Mouse (Mus musculus): Measurements from ENCODE around the gene Rcn1. TPM values are rescaled to one million over a fixed set of nuclear protein-coding genes. Genes with fewer than 3 reads are reported as not detected.

Gene Rcn1
- polyA plus RNA-seq, 1 experiment from 2014 or later: 100 TPM

DNA sequence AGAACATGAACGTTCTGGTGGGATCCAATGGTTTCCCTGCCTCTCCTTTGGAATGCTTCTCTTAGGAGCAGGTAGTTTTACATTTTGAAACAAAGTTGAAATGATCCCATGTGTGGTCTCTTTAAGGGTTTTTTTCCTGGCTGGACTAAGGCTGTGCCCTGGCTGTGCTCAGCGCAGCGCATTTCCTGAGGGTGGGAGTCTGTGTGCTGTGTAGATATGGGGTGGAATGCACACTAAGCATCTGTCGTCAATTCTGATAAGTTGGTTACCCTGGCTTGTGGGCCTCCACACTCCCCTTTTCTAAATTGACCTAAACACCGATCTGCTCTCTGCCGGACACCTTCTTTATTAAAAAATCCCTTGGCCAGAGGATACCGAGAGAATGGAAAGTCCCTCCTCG, 28.3 kb upstream of the Rcn1 start:
- 79% methylated on average over 8 of the region's 8 CpGs for WGBS
- Histone ChIP-seq H3K27ac (ENCODE audit: low read depth, low read length) (no peak overlapping the region), H3K4me3 (ENCODE audit: low read depth, low read length) (no peak overlapping the region), H3K9me3 (ENCODE audit: control insufficient read depth, low read length) (no peaks in the 10 kb centered on the region), H3K4me1 (ENCODE audit: control insufficient read depth, insufficient read depth, low read length) (no peaks in the 10 kb centered on the region), H3K9ac (ENCODE audit: low read length) (no peak overlapping the region), H3K27me3 (ENCODE audit: control insufficient read depth, insufficient read depth, low read length) (no peaks in the 10 kb centered on the region), H3K36me3 (ENCODE audit: control insufficient read depth, insufficient read depth, low read length) (no peaks in the 10 kb centered on the region), H3K4me2 (no peak overlapping the region)
- DNase-seq (ENCODE audit: low spot score, missing footprints): peak; percentile 69
- no peak for ATAC-seq (ENCODE audit: low FRiP score)

DNA sequence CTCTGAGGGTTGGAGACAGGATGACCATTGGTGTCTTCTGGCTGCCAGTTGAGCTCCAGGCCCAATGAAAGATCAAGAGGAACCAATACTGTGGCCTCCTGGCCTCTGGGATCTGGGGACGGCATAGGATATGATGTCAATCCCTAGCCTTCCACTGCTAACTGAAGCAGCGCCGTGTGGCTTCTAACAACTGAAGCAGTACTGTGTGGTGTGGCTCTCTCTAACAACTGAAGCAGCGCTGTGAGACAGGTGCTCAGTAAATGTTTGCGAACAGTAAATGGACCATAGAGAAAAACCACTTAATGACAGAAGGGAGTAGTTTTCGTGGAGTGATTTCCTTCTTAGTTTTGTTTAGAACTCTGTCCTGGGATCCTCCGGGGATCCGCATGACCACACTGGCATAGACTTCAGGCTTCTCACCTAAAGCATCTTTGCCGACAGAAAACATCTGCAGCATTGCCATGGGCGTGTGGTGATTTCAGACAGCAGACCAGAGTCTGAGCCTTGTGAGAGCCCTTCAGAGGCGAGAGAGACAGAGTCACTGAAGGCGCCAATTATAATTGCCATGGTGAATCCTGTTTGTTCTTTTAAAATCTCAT, 19.6 kb upstream of the Rcn1 start:
- Histone ChIP-seq H3K27me3 (ENCODE audit: control insufficient read depth, insufficient read depth, low read length) (no peaks in the 10 kb centered on the region), H3K4me3 (ENCODE audit: low read depth, low read length) (no peak overlapping the region), H3K4me1 (ENCODE audit: control insufficient read depth, insufficient read depth, low read length) (no peaks in the 10 kb centered on the region; the same call in 1 of the 2 replicates), H3K9me3 (ENCODE audit: control insufficient read depth, low read length) (no peaks in the 10 kb centered on the region), H3K4me2 (no peak overlapping the region), H3K36me3 (ENCODE audit: control insufficient read depth, insufficient read depth, low read length) (no peaks in the 10 kb centered on the region), H3K9ac (ENCODE audit: low read length) (no peak overlapping the region), H3K27ac (ENCODE audit: low read depth, low read length) (no peak overlapping the region)
- WGBS: 90% methylated on average over 12 of the region's 12 CpGs
- ATAC-seq (ENCODE audit: low FRiP score) (no peak), DNase-seq (ENCODE audit: low spot score, missing footprints) (peak; percentile 65)

DNA sequence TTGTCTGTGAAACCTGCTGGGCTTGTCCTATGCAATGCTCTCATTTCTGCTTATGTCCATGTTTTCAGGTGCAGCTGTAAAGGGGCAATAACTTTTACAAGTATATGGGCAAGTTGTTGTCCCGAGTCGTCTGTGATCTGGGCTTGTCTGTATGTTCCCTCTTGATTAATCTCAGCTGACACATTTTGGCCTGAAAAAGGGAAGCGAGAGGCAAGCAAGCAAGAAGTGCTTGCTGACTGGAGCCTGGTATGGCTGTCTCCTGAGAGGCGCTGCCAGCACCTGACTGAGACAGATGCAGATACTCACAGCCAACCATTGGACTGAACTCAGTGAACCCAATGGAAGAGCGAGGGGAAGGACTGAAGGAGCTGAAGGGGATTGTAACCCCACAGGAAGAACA, 18.5 kb upstream of the Rcn1 start:
- Histone ChIP-seq H3K36me3 (ENCODE audit: control insufficient read depth, insufficient read depth, low read length) (no peaks in the 10 kb centered on the region), H3K27me3 (ENCODE audit: control insufficient read depth, insufficient read depth, low read length) (no peaks in the 10 kb centered on the region), H3K4me1 (ENCODE audit: control insufficient read depth, insufficient read depth, low read length) (no peaks in the 10 kb centered on the region; the same call in 1 of the 2 replicates), H3K4me3 (ENCODE audit: low read depth, low read length) (no peak overlapping the region), H3K9ac (ENCODE audit: low read length) (no peak overlapping the region), H3K27ac (ENCODE audit: low read depth, low read length) (no peak overlapping the region), H3K9me3 (ENCODE audit: control insufficient read depth, low read length) (no peaks in the 10 kb centered on the region), H3K4me2 (no peak overlapping the region)
- ATAC-seq (ENCODE audit: low FRiP score): no peak
- DNase-seq (ENCODE audit: low spot score, missing footprints): no peak
- WGBS: 90% methylated on average over 5 of the region's 5 CpGs

DNA sequence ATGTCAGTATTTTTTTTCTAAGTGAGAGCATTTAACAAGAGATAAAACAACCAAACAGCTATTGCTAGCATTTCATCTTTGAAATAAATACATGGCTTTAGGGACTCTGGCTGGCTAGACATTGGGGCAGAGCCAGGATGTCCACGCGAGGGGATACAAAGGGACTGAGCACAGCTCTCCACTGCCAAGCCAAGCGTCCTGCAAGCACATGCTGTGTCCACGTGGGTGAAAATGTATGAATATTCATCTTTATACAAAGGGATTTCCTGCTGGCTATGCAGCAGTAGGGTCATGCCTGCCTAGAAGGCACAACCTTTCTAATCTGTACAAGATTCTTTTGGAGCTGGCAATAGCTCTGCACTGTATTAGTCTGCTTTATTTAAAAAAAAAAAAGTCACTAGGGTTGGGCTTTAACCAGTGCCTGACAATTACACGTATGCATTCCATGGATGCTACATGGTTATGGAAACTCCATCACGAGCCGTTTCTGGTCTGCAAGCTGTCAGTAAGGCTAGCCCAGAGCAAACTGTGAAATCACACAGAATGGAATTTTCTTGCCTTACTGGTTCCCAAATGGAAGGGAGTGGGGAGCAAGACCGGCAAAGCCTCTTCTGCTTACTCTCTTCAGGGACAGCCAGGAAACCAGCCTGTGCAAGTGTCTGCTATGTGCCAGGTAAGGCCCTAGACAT, 17.7 kb upstream of the Rcn1 start:
- peak; percentile 76 for DNase-seq (ENCODE audit: low spot score, missing footprints)
- 47% methylated on average over 8 of the region's 8 CpGs for WGBS
- Histone ChIP-seq H3K9me3 (ENCODE audit: control insufficient read depth, low read length) (no peaks in the 10 kb centered on the region), H3K36me3 (ENCODE audit: control insufficient read depth, insufficient read depth, low read length) (no peaks in the 10 kb centered on the region), H3K4me1 (ENCODE audit: control insufficient read depth, insufficient read depth, low read length) (no peaks in the 10 kb centered on the region; the same call in 1 of the 2 replicates), H3K27ac (ENCODE audit: low read depth, low read length) (no peak overlapping the region), H3K4me2 (no peak overlapping the region), H3K27me3 (ENCODE audit: control insufficient read depth, insufficient read depth, low read length) (no peaks in the 10 kb centered on the region), H3K4me3 (ENCODE audit: low read depth, low read length) (no peak overlapping the region), H3K9ac (ENCODE audit: low read length) (no peak overlapping the region)
- ATAC-seq (ENCODE audit: low FRiP score): peak; percentile 76

- no peak overlapping the region for H3K4me3 ChIP-seq (ENCODE audit: low read depth, low read length)
- ATAC-seq (ENCODE audit: low FRiP score): peak; percentile 57; the same call in 1 of the 2 replicates
These were observed 17.0 kb upstream of the Rcn1 start for GRCm38 (mm10) chr2:105416046-105416659.

DNA sequence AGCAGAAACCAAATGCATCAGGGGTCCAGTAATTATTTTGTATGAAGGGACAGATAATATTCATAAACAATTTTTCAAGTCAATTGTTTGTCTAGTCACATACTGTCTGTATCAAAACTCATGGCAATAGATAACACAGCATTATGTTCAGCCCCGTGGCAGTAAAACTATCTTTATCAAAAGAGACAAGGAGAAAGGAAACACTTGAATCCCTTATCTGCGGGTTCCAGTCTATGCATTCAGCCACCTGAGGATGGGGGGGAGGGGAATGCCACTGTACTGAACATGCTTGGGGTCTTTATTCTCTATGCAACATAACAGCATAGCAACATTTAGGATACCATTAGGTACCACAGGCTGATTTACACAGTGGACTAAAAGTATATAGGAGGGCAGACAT, 15.2 kb upstream of the Rcn1 start:
- Histone ChIP-seq H3K27ac (ENCODE audit: low read depth, low read length) (no peak overlapping the region), H3K4me1 (ENCODE audit: control insufficient read depth, insufficient read depth, low read length) (no peaks in the 10 kb centered on the region; the same call in 1 of the 2 replicates), H3K9ac (ENCODE audit: low read length) (no peak overlapping the region), H3K4me2 (no peak overlapping the region), H3K27me3 (ENCODE audit: control insufficient read depth, insufficient read depth, low read length) (no peaks in the 10 kb centered on the region), H3K9me3 (ENCODE audit: control insufficient read depth, low read length) (no peaks in the 10 kb centered on the region), H3K4me3 (ENCODE audit: low read depth, low read length) (no peak overlapping the region), H3K36me3 (ENCODE audit: control insufficient read depth, insufficient read depth, low read length) (no peaks in the 10 kb centered on the region)
- ATAC-seq (ENCODE audit: low FRiP score) (no peak), DNase-seq (ENCODE audit: low spot score, missing footprints) (no peak)
- WGBS: 81% methylated on average over 2 of the region's 2 CpGs

More at GRCm38 (mm10) chr2:105416046-105416659, 17.0 kb upstream of the Rcn1 start:
- WGBS: 70% methylated on average over 7 of the region's 7 CpGs
- peak; percentile 80 for DNase-seq (ENCODE audit: low spot score, missing footprints)
- Histone ChIP-seq H3K27me3 (ENCODE audit: control insufficient read depth, insufficient read depth, low read length) (no peaks in the 10 kb centered on the region), H3K4me2 (no peak overlapping the region), H3K9ac (ENCODE audit: low read length) (no peak overlapping the region), H3K4me1 (ENCODE audit: control insufficient read depth, insufficient read depth, low read length) (no peaks in the 10 kb centered on the region; the same call in 1 of the 2 replicates), H3K9me3 (ENCODE audit: control insufficient read depth, low read length) (no peaks in the 10 kb centered on the region), H3K27ac (ENCODE audit: low read depth, low read length) (no peak overlapping the region), H3K36me3 (ENCODE audit: control insufficient read depth, insufficient read depth, low read length) (no peaks in the 10 kb centered on the region)

- 94% methylated on average over 1 of the region's 1 CpGs for WGBS
These were observed 10.1 kb upstream of the Rcn1 start for GRCm38 (mm10) chr2:105409253-105409652.

DNA sequence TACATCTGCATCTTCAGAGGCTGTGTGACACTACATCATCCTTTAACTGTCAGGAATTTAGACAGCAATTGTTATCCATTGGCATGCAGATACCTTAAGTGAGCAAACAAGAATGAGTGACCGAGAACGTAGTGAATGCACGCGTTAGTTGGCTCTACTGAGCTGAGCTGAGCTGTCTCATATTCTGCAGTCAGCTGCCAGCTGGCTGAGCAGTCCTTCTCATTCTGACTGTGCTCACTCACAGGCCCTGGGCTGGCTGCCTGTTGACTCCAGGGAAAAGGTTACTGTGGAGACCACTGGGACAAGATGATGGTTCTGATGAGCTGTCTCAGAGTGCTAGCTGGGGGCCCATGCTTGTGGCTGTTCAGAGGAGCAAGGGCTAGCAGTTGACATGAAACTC, 9.4 kb upstream of the Rcn1 start:
- Histone ChIP-seq H3K9me3 (ENCODE audit: control insufficient read depth, low read length) (no peaks in the 10 kb centered on the region), H3K27me3 (ENCODE audit: control insufficient read depth, insufficient read depth, low read length) (no peaks in the 10 kb centered on the region), H3K36me3 (ENCODE audit: control insufficient read depth, insufficient read depth, low read length) (no peaks in the 10 kb centered on the region), H3K4me2 (no peak overlapping the region), H3K4me3 (ENCODE audit: low read depth, low read length) (no peak overlapping the region), H3K9ac (ENCODE audit: low read length) (no peak overlapping the region), H3K27ac (ENCODE audit: low read depth, low read length) (no peak overlapping the region), H3K4me1 (ENCODE audit: control insufficient read depth, insufficient read depth, low read length) (no peaks in the 10 kb centered on the region)
- DNase-seq (ENCODE audit: low spot score, missing footprints) (no peak), ATAC-seq (ENCODE audit: low FRiP score) (no peak)
- WGBS: 82% methylated on average over 4 of the region's 4 CpGs

More at GRCm38 (mm10) chr2:105409253-105409652, 10.1 kb upstream of the Rcn1 start:
- Histone ChIP-seq H3K36me3 (ENCODE audit: control insufficient read depth, insufficient read depth, low read length) (no peaks in the 10 kb centered on the region), H3K4me3 (ENCODE audit: low read depth, low read length) (no peak overlapping the region), H3K27ac (ENCODE audit: low read depth, low read length) (no peak overlapping the region), H3K9ac (ENCODE audit: low read length) (no peak overlapping the region), H3K4me2 (no peak overlapping the region), H3K9me3 (ENCODE audit: control insufficient read depth, low read length) (no peaks in the 10 kb centered on the region), H3K27me3 (ENCODE audit: control insufficient read depth, insufficient read depth, low read length) (no peaks in the 10 kb centered on the region), H3K4me1 (ENCODE audit: control insufficient read depth, insufficient read depth, low read length) (no peaks in the 10 kb centered on the region)
- ATAC-seq (ENCODE audit: low FRiP score) (no peak), DNase-seq (ENCODE audit: low spot score, missing footprints) (no peak)

GRCm38 (mm10) chr2:105402180-105402579, 3.1 kb upstream of the Rcn1 start:
- no peaks in the 10 kb centered on the region for H3K9me3 ChIP-seq (ENCODE audit: control insufficient read depth, low read length)
- DNase-seq (ENCODE audit: low spot score, missing footprints): no peak
- ATAC-seq (ENCODE audit: low FRiP score): no peak
- H3K9ac ChIP-seq (ENCODE audit: low read length): no peak overlapping the region
- no peak overlapping the region for H3K4me2 ChIP-seq
- no peak overlapping the region for H3K4me3 ChIP-seq (ENCODE audit: low read depth, low read length)
- peaks cover 5% of the 10 kb centered on the region; the same call in 1 of the 2 replicates for H3K27me3 ChIP-seq (ENCODE audit: control insufficient read depth, insufficient read depth, low read length)
- WGBS: 81% methylated on average over 2 of the region's 2 CpGs
- no peaks in the 10 kb centered on the region for H3K36me3 ChIP-seq (ENCODE audit: control insufficient read depth, insufficient read depth, low read length)
- H3K4me1 ChIP-seq (ENCODE audit: control insufficient read depth, insufficient read depth, low read length): peaks cover 13% of the 10 kb centered on the region
- no peak overlapping the region for H3K27ac ChIP-seq (ENCODE audit: low read depth, low read length)

Measured in midbrain, embryonic 11.5 days (tissue).